In genomic region chr13:29818314-29818713, GRCm38 (mm10) we compare ENCODE assay signal across 25 mouse cellular contexts. TPM values are rescaled to one million over a fixed set of nuclear protein-coding genes. Genes with fewer than 3 reads are reported as not detected.
DNase-seq lines count a peak whose midpoint lies in the region; ATAC-seq and TF ChIP-seq lines count a peak whose summit lies in the region.
"Had no signal": no experiment of that assay in that cellular context is flagged by ENCODE, and none has a peak within 500 bp of the region (broad histone marks: within the 10 kb centered on the region; RNA-seq: fewer than 3 reads in every experiment).

No protein-coding gene starts in this region.

- TF ChIP-seq CTCF in heart, postnatal 0 days (IDR thresholded peaks at IDR 0.05; ENCODE audit: low read depth): no peak
- no peak for TF ChIP-seq CTCF in G1E (IDR thresholded peaks at IDR 0.05; ENCODE audit: low read depth, low read length)
- TF ChIP-seq CTCF in gastrocnemius, adult 2 months (IDR thresholded peaks at IDR 0.05): no peak

- intact Hi-C loops in gastrocnemius, adult 2 months (cut with DNase I): no loop called here

- no peak overlapping the region for H3K4me3 ChIP-seq in heart, postnatal 0 days (ENCODE audit: low read depth, low read length)
- no peak overlapping the region for H3K4me3 ChIP-seq in heart, embryonic 10.5 days
- no peak overlapping the region for H3K4me3 ChIP-seq in G1E (ENCODE audit: low read depth, low read length)
- no peak overlapping the region for H3K4me3 ChIP-seq in gastrocnemius, adult 2 months
- H3K4me3 ChIP-seq: embryonic facial prominence, embryonic 12.5 days; embryonic facial prominence, embryonic 15.5 days; heart, adult 2 months had no signal

- no peak for ATAC-seq in heart, postnatal 0 days (ENCODE audit: insufficient read depth, low read depth)
- peak; percentile 36 for ATAC-seq in G1E (ENCODE audit: extremely low read depth, insufficient number of reproducible peaks, low FRiP score, poor library complexity, severe bottlenecking)
- 0 out of 2 replicates have a peak, but pooled peaks have one; percentile 27 for ATAC-seq in common myeloid progenitor, adult 5-6 weeks (replicated peaks; ENCODE audit: low read depth, poor library complexity, severe bottlenecking)
- ATAC-seq: CD4-positive, CD25-positive, alpha-beta regulatory T cell, adult 4 months; forebrain, embryonic 16.5 days; hindbrain, postnatal 0 days; inflammation-experienced regulatory T-cells, adult 6 months; intestine, embryonic 16.5 days; Patski had no signal

- no peaks in the 10 kb centered on the region for H3K36me3 ChIP-seq in heart, postnatal 0 days (replicated peaks; ENCODE audit: control insufficient read depth, insufficient read depth, low read length)
- no peaks in the 10 kb centered on the region for H3K36me3 ChIP-seq in heart, embryonic 10.5 days
- H3K36me3 ChIP-seq in G1E (replicated peaks): peaks cover 24% of the 10 kb centered on the region
- H3K36me3 ChIP-seq: embryonic facial prominence, embryonic 12.5 days; embryonic facial prominence, embryonic 15.5 days had no signal

- H3K9ac ChIP-seq in heart, postnatal 0 days (replicated peaks; ENCODE audit: low read depth, low read length): no peak overlapping the region
- H3K9ac ChIP-seq: embryonic facial prominence, embryonic 12.5 days; embryonic facial prominence, embryonic 15.5 days; hindbrain, embryonic 14.5 days had no signal

- peak overlapping the region; percentile 30; the same call in 1 of the 2 replicates for H3K27ac ChIP-seq in heart, postnatal 0 days (ENCODE audit: low read depth)
- no peak overlapping the region for H3K27ac ChIP-seq in heart, embryonic 10.5 days
- no peak overlapping the region for H3K27ac ChIP-seq in gastrocnemius, adult 2 months
- H3K27ac ChIP-seq: embryonic facial prominence, embryonic 12.5 days; embryonic facial prominence, embryonic 15.5 days; heart, adult 2 months; hindbrain, embryonic 14.5 days; hindbrain, postnatal 0 days had no signal

- no peaks in the 10 kb centered on the region for H3K9me3 ChIP-seq in heart, postnatal 0 days (replicated peaks; ENCODE audit: control insufficient read depth, low read length)
- H3K9me3 ChIP-seq in heart, embryonic 10.5 days: no peaks in the 10 kb centered on the region
- H3K9me3 ChIP-seq in G1E (replicated peaks): no peaks in the 10 kb centered on the region
- H3K9me3 ChIP-seq: embryonic facial prominence, embryonic 12.5 days; embryonic facial prominence, embryonic 15.5 days had no signal

- DNase-seq in heart, postnatal 0 days (ENCODE audit: low spot score): no peak
- DNase-seq in heart, embryonic 10.5 days (ENCODE audit: low spot score): no peak
- DNase-seq in G1E (ENCODE audit: low spot score) (no peak), MN1 (ENCODE audit: low spot score) (no peak)
- no peak for DNase-seq in gastrocnemius, adult 2 months
- DNase-seq: adrenal gland, postnatal 10 days; adrenal gland, postnatal 36 days; cerebellum, adult 18-20 months; cerebellum, adult 9-10 months; cerebellum, postnatal 14 days; gastrocnemius, postnatal 25 days; heart, adult 2 months; heart, postnatal 10 days; heart, postnatal 36 days had no signal

- H3K27me3 ChIP-seq in heart, postnatal 0 days (ENCODE audit: control insufficient read depth, insufficient read depth, low read length): no peaks in the 10 kb centered on the region
- no peaks in the 10 kb centered on the region for H3K27me3 ChIP-seq in heart, embryonic 10.5 days (ENCODE audit: insufficient read depth, poor library complexity, severe bottlenecking)
- no peaks in the 10 kb centered on the region for H3K27me3 ChIP-seq in G1E (ENCODE audit: insufficient read depth, low read length)
- H3K27me3 ChIP-seq: embryonic facial prominence, embryonic 12.5 days; embryonic facial prominence, embryonic 15.5 days; Patski had no signal

- no peak overlapping the region for H3K4me2 ChIP-seq in heart, postnatal 0 days (ENCODE audit: low read depth, low read length)
- H3K4me2 ChIP-seq: embryonic facial prominence, embryonic 12.5 days; embryonic facial prominence, embryonic 15.5 days; heart, embryonic 11.5 days; hindbrain, embryonic 14.5 days had no signal

- no peaks in the 10 kb centered on the region for H3K4me1 ChIP-seq in heart, postnatal 0 days (ENCODE audit: control insufficient read depth, insufficient read depth)
- peaks cover 4% of the 10 kb centered on the region; the same call in 1 of the 2 replicates for H3K4me1 ChIP-seq in heart, embryonic 10.5 days
- H3K4me1 ChIP-seq in G1E (ENCODE audit: insufficient read depth, low read depth, low read length): peaks cover 35% of the 10 kb centered on the region

- WGBS in heart, postnatal 0 days: 73% methylated on average over 2 of the region's 2 CpGs
- WGBS in heart, embryonic 10.5 days: 77% methylated on average over 2 of the region's 2 CpGs

- TF ChIP-seq EP300 in heart, postnatal 0 days (IDR thresholded peaks at IDR 0.05; ENCODE audit: low read depth): no peak

RNA-seq across cellular contexts. Expression of gene Cdkal1, which starts 37.2 kb away (rescaled TPM):
- total RNA-seq in heart, postnatal 0 days (2014; rRNA removed; ENCODE audit: low replicate concordance): 8.2 and 9.6 TPM in 2 replicates
- 17.5 and 17.6 TPM in 2 replicates for polyA plus RNA-seq in heart, postnatal 0 days (2015; fragmentation: Nextera tagmentation; extraction: Ambion mirVana)
- polyA plus RNA-seq in heart, embryonic 10.5 days (2016; fragmentation: Nextera tagmentation; extraction: Ambion mirVana): 25.9 and 27.0 TPM in 2 replicates
- total RNA-seq in G1E (2014; fragmentation: Nextera tagmentation): 35.6 and 64.7 TPM in 2 replicates
- total RNA-seq in G1E (2017): 50.3 and 53.9 TPM in 2 replicates
- 0.66 and 0.98 TPM in 2 replicates for polyA plus RNA-seq in G1E (2012)
- 62.7 and 73.0 TPM in 2 replicates for total RNA-seq in common myeloid progenitor, adult 5-6 weeks (2017)
- total RNA-seq in gastrocnemius, adult 2 months (2021): 10 to 100 TPM; 35.4 to 35.5 TPM
